Mouse (Mus musculus): Measurements from ENCODE around the gene Gm21992. TPM values are rescaled to one million over a fixed set of nuclear protein-coding genes. Genes with fewer than 3 reads are reported as not detected.
A peak's percentile ranks its signal among the peaks of the same experiment; 100 is the strongest.

The Gm21992 gene
- total and polyA plus RNA-seq, 3 experiments = 10.8 to 21.9 TPM; not detected in 1

- Histone ChIP-seq H3K27me3 (ENCODE audit: control insufficient read depth in 1 of 2, insufficient read depth in 2 of 2, low read length in 2 of 2) (peaks cover 2 to 3% of the 10 kb centered on the region in 2 experiments; a peak in 3 of 4 replicates), H3K4me1 (ENCODE audit: control insufficient read depth in 1 of 2, insufficient read depth in 2 of 2, low read length in 2 of 2) (peaks cover 6 to 9% of the 10 kb centered on the region in 2 experiments; a peak in 3 of 4 replicates), H3K4me3 (ENCODE audit: control insufficient read depth in 1 of 2, insufficient read depth in 1 of 2, low read depth in 2 of 2, low read length in 2 of 2) (no peak overlapping the region), H3K9ac (ENCODE audit: control insufficient read depth, low read depth, low read length, poor library complexity, severe bottlenecking) (no peak overlapping the region), H3K79me2 (ENCODE audit: control insufficient read depth, insufficient read depth, low read length, poor library complexity) (no peaks in the 10 kb centered on the region), H3K36me3 (ENCODE audit: control insufficient read depth in 1 of 2, insufficient read depth in 2 of 2, low read length in 2 of 2) (peaks cover 0 to 10% of the 10 kb centered on the region in 2 experiments; a peak in 2 of 4 replicates), H3K9me3 (replicated peaks; ENCODE audit: insufficient read depth, low read length) (no peaks in the 10 kb centered on the region), H3K27ac (ENCODE audit: control insufficient read depth, low read depth, low read length) (no peak overlapping the region)
- DNase-seq (ENCODE audit: low read depth, low spot score) = no peak
- TF ChIP-seq E2F4 (IDR thresholded peaks at IDR 0.05; ENCODE audit: borderline replicate concordance, low read depth, low read length) (no peak), ZNF384 (IDR thresholded peaks at IDR 0.05; ENCODE audit: low read depth, low read length) (0 out of 2 replicates have a peak, but pooled peaks have one; percentile 15)
Observed at GRCm38 (mm10) chr19:4850281-4850680, 38.9 kb upstream of the Gm21992 start.

- Histone ChIP-seq H3K9ac (ENCODE audit: control insufficient read depth, low read depth, low read length, poor library complexity, severe bottlenecking) (no peak overlapping the region), H3K4me1 (ENCODE audit: control insufficient read depth in 1 of 2, insufficient read depth in 2 of 2, low read length in 2 of 2) (peaks cover 7 to 9% of the 10 kb centered on the region in 2 experiments; a peak in 3 of 4 replicates), H3K27me3 (ENCODE audit: control insufficient read depth in 1 of 2, insufficient read depth in 2 of 2, low read length in 2 of 2) (peaks cover 2 to 3% of the 10 kb centered on the region in 2 experiments; a peak in 3 of 4 replicates), H3K36me3 (ENCODE audit: control insufficient read depth in 1 of 2, insufficient read depth in 2 of 2, low read length in 2 of 2) (peaks cover 0 to 10% of the 10 kb centered on the region in 2 experiments; a peak in 2 of 4 replicates), H3K27ac (ENCODE audit: control insufficient read depth, low read depth, low read length) (no peak overlapping the region), H3K79me2 (ENCODE audit: control insufficient read depth, insufficient read depth, low read length, poor library complexity) (no peaks in the 10 kb centered on the region), H3K9me3 (replicated peaks; ENCODE audit: insufficient read depth, low read length) (no peaks in the 10 kb centered on the region), H3K4me3 (ENCODE audit: control insufficient read depth in 1 of 2, insufficient read depth in 1 of 2, low read depth in 2 of 2, low read length in 2 of 2) (no peak overlapping the region)
- TF ChIP-seq EP300 (IDR thresholded peaks at IDR 0.05; ENCODE audit: low read depth in 1 of 2, low read length in 2 of 2) = no peak
- no peak for TF ChIP-seq CHD1 (IDR thresholded peaks at IDR 0.05; ENCODE audit: low read depth, low read length)
- TF ChIP-seq GABPA (IDR thresholded peaks at IDR 0.05; ENCODE audit: low read depth, low read length) = no peak
- no peak for TF ChIP-seq RCOR1 (IDR thresholded peaks at IDR 0.05; ENCODE audit: low read depth, low read length)
- TF ChIP-seq GATA1 (IDR thresholded peaks at IDR 0.05; ENCODE audit: low read depth, low read length) = no peak
- no peak for TF ChIP-seq ZMIZ1 (IDR thresholded peaks at IDR 0.05; ENCODE audit: low read depth, low read length)
- TF ChIP-seq ZKSCAN1 (IDR thresholded peaks at IDR 0.05; ENCODE audit: low read depth, low read length) = no peak
- TF ChIP-seq ZNF384 (IDR thresholded peaks at IDR 0.05; ENCODE audit: low read depth, low read length) = no peak
- TF ChIP-seq KAT2A (conservative IDR thresholded peaks at IDR 0.05; ENCODE audit: low read depth, low read length) = no peak
- TF ChIP-seq JUND (IDR thresholded peaks at IDR 0.05; ENCODE audit: low read depth, low read length) = no peak
- TF ChIP-seq RAD21 (IDR thresholded peaks at IDR 0.05; ENCODE audit: low read depth, low read length) = no peak
- TF ChIP-seq SIN3A (IDR thresholded peaks at IDR 0.05; ENCODE audit: low read length) = no peak
- no peak for TF ChIP-seq SMC3 (IDR thresholded peaks at IDR 0.05; ENCODE audit: low read depth, low read length)
- TF ChIP-seq MXI1 (IDR thresholded peaks at IDR 0.05; ENCODE audit: low read depth, low read length) = no peak
- no peak for TF ChIP-seq TCF12 (IDR thresholded peaks at IDR 0.05; ENCODE audit: low read depth, low read length)
- TF ChIP-seq MYB (IDR thresholded peaks at IDR 0.05; ENCODE audit: low read depth, low read length) = no peak
- no peak for TF ChIP-seq TBP (IDR thresholded peaks at IDR 0.05; ENCODE audit: low read depth, low read length)
- no peak for TF ChIP-seq TAL1 (IDR thresholded peaks at IDR 0.05; ENCODE audit: low read length)
- TF ChIP-seq BHLHE40 (IDR thresholded peaks at IDR 0.05; ENCODE audit: borderline replicate concordance, low read depth, low read length) = no peak
- no peak for DNase-seq (ENCODE audit: low read depth, low spot score)
Observed at GRCm38 (mm10) chr19:4849800-4850199, 38.4 kb upstream of the Gm21992 start.
